Mouse (Mus musculus) liver, adult 2 months (tissue): ENCODE data around the gene Ckmt2.

Experiments
- CTCF ChIP-seq: fragments of 200-500 bp; IDR thresholded peaks from 2 replicates; pipeline ENCODE4 v1.5.1; 2011; ENCODE audit warnings: low read depth, low read length, control low read depth
- POLR2A ChIP-seq: fragments of 200-500 bp; IDR thresholded peaks from 2 replicates; pipeline ENCODE4 v1.6.1; 2011; ENCODE audit warnings: low read length, control low read depth; ENCODE audit not compliant: insufficient read depth; ENCODE audit errors: extremely low read depth

GRCm38 (mm10) chr13:91877350-91877749, 665 bp upstream of the Ckmt2 start:
- TF ChIP-seq CTCF (no peak), POLR2A (no peak)
